Mouse (Mus musculus) cerebellum, adult 2 months (tissue): ENCODE results near the gene Heca. TPM values are rescaled to one million over a fixed set of nuclear protein-coding genes. Genes with fewer than 3 reads are reported as not detected.
"Not testable (repeated sequence)": the region's sequence is repeated elsewhere in the genome, so short reads cannot be mapped to it uniquely, and the experiment has no call there.

ENCODE experiments used
- DNase-seq, 2 experiments: peaks; one replicate each; pipeline ENCODE4 v3.0.0; 2021
- H3K27ac ChIP-seq: fragments of 200-500 bp; 2 replicates; pipeline ENCODE4 v1.5.1; 2012; ENCODE audit warnings: low read length, control low read depth, inconsistent platforms; ENCODE audit not compliant: insufficient read depth
- H3K27me3 ChIP-seq: fragments of 200-500 bp; 2 replicates; pipeline ENCODE4 v1.6.1; 2012; ENCODE audit warnings: inconsistent platforms, mild to moderate bottlenecking, low read length, moderate library complexity; ENCODE audit not compliant: control insufficient read depth, insufficient read depth
- H3K4me1 ChIP-seq: fragments of 200-500 bp; 2 replicates; pipeline ENCODE4 v1.6.1; 2011; ENCODE audit warnings: low read length; ENCODE audit not compliant: control insufficient read depth, insufficient read depth
- H3K4me3 ChIP-seq: fragments of 200-500 bp; replicated peaks from 2 replicates; pipeline ENCODE3; 2011; ENCODE audit warnings: mild to moderate bottlenecking, low read depth, low read length, control low read depth; ENCODE audit not compliant: insufficient read depth
- CTCF ChIP-seq: fragments of 200-500 bp; IDR thresholded peaks from 2 replicates; pipeline ENCODE4 v1.5.1; 2011; ENCODE audit warnings: low read depth, mild to moderate bottlenecking, control low read depth, low read length, moderate library complexity, borderline replicate concordance; ENCODE audit not compliant: insufficient read depth
- POLR2A ChIP-seq: fragments of 200-500 bp; IDR thresholded peaks from 2 replicates; pipeline ENCODE4 v1.6.1; 2011; ENCODE audit warnings: low read length, control low read depth, borderline replicate concordance; ENCODE audit not compliant: insufficient read depth
- WGBS: fragments of 180-500 bp; shearing (Covaris S2); methylation state at CpG from one replicate; pipeline ENCODE4 v1.1.7; 2018; 5-methylcytosine and 5-hydroxymethylcytosine counted together
- polyA plus RNA-seq: library from polyadenylated mRNA; depleted of rRNA; stranded (reverse); fragments of >200 nt; gene quantifications from 2 replicates; pipeline ENCODE4 v1.2.3, GENCODE M21; 2012

Gene Heca
- polyA plus RNA-seq, 1 experiment: 13.3 TPM

DNA sequence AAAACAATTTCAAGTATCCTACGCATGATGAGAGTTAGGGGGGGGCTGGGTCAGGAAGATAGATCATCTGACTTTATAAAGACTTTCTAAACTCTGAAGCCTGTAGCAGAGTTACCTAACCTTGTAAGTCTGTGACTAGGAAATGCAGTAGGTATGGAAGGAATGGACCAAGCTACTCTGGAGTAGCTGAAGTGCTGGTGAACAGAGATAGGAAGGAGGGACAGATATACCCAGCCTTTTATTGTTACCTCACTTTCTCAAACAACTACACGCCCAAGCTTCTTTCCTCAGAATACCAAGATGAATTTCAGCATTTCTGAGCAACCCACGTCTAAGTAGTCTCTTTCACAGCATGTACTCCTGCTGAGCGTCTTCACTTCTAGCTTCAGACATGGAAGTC lies 26.5 kb downstream of the Heca start:
- TF ChIP-seq CTCF (no peak), POLR2A (no peak)
- Histone ChIP-seq H3K27ac (no peak overlapping the region), H3K27me3 (no peaks in the 10 kb centered on the region), H3K4me3 (no peak overlapping the region), H3K4me1 (no peaks in the 10 kb centered on the region)
- 73% methylated on average over 4 of the region's 4 CpGs for WGBS
- DNase-seq: no peak

DNA sequence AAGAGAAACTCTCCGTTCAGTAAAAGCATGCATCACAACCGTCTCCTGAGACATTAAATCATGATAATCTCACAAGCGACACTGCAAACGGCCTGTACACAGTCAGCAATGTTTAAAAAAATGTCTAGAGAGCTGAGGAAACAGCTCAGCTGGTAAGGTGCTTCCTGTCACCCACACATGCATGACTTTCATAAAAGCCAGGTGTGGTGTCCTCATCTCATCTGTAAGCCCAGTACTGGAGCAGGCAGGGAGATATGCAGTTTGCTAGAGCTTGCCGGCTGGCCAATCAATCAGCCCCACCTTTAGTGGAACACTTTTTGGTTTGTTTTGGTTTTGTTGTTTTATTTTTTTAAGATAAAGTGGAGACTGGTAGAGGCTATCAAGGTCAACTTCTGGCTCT lies 27.9 kb downstream of the Heca start:
- Histone ChIP-seq H3K27ac (no peak overlapping the region), H3K27me3 (no peaks in the 10 kb centered on the region), H3K4me1 (no peaks in the 10 kb centered on the region), H3K4me3 (no peak overlapping the region)
- no peak for DNase-seq
- no peak for TF ChIP-seq POLR2A
- WGBS: 88% methylated on average over 5 of the region's 5 CpGs

DNA sequence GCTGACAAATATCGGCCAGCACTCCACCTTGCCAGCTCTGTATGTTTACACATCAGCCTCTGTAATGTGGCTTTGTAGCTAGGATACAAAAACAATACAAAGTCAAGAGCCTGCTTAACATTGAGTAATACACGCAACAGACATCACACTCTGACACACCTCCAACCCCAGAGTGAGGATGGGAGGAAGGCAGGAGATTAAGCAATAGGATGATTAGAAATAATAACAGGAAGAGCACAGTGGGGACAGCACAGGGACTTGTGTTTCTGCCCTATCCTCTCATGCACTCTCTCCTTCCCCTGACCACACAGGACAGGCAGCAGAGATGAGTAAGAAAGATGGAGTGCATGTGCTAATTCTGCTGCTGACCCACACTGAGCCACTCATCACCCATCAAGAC lies 28.8 kb downstream of the Heca start:
- Histone ChIP-seq H3K4me3 (no peak overlapping the region), H3K27ac (no peak overlapping the region), H3K4me1 (no peaks in the 10 kb centered on the region), H3K27me3 (no peaks in the 10 kb centered on the region)
- no peak for DNase-seq
- TF ChIP-seq POLR2A (no peak), CTCF (no peak)
- WGBS: 96% methylated on average over 2 of the region's 2 CpGs

DNA sequence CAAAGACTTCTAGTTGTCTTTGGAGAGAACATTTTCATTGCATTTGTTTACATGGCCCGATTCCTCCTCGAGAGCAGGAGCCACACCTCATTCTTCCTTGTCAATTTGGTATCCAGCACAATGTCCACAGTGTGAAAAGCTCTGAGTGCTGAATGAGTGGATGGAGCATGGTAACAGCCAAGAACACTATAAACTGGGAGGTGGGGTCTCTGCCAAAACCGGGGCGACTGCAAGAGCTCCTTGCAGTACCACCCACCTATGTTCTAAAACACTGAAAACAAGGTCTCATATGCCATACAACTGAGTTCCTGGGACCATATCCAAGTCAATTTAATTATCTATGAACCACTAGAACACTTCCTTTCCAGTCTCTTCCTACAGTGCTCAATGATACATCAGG lies 39.1 kb downstream of the Heca start:
- 45% methylated on average over 4 of the region's 4 CpGs for WGBS
- DNase-seq: no peak
- Histone ChIP-seq H3K4me1 (no peaks in the 10 kb centered on the region), H3K27me3 (no peaks in the 10 kb centered on the region), H3K27ac (no peak overlapping the region), H3K4me3 (no peak overlapping the region)
- TF ChIP-seq POLR2A (no peak), CTCF (no peak)

DNA sequence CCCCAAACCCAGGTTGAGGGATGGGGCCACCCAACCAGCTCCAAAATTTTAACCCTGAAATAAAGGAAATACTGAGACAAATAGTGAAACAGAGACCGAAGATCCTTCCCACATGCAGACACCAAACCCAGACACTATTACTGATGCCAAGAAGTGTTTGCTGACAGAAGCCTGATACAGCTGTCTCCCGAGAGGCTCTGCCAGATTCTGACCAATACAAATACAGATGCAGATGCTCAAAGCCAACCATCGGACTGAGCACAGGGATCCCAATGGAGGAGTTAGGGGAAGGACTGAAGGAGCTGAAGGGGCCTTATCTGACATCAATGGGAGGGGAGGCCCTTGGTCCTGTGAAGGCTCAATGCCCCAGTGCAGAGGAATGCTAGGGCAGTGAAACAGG lies 41.5 kb downstream of the Heca start:
- not testable (repeated sequence) for H3K27me3 ChIP-seq, H3K27ac ChIP-seq, H3K4me3 ChIP-seq, DNase-seq, H3K4me1 ChIP-seq
- WGBS: 80% methylated on average over 3 of the region's 3 CpGs

DNA sequence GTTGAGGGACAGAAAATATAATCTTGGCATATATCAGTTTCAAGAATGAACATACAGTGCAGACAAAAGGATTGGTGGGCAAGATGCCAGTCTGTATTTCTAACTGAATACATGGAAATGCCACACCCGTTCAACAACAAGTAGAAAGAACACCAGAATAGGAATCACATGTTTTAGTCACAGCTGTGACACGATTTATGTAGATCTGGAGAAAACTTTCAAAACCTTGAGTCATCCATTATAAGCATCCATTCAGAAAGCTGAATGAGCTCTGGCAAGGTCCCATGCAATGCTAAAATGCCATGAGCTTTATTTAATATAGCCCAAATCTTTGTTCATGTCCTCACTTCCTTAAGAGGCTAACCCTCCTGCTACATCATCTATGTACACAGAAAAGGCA lies 44.4 kb downstream of the Heca start:
- Histone ChIP-seq H3K4me1 (no peaks in the 10 kb centered on the region), H3K27me3 (no peaks in the 10 kb centered on the region), H3K4me3 (no peak overlapping the region), H3K27ac (no peak overlapping the region)
- 76% methylated on average over 2 of the region's 2 CpGs for whole genome bisulfite sequencing
- no peak for DNase-seq
- no peak for TF ChIP-seq CTCF
- no peak for TF ChIP-seq POLR2A

DNA sequence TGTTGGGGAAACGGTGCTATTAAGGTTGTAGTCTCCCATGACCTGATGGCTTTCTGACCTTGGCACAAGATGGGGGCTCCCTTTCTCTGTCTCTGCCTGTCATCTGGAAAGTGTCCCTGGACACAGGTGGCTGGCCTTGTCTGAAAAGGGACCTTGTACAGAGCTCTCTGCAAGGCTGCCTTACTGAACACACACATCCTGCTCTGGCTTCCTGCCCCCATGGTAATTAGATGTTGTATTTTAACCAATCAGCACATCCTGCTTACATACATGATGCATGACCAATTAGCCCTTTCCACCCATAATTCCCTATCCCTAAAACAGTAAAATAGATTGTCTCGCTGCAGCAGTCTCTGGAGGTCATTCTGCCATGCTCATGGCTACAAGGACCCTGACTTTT lies 67.1 kb downstream of the Heca start:
- TF ChIP-seq POLR2A: no peak
- no peak for TF ChIP-seq CTCF
- WGBS: 67% methylated on average over 2 of the region's 2 CpGs
- DNase-seq: no peak
- H3K4me3 ChIP-seq: no peak overlapping the region
- H3K27me3 ChIP-seq: no peaks in the 10 kb centered on the region
- H3K4me1 ChIP-seq: no peaks in the 10 kb centered on the region
- no peak overlapping the region for H3K27ac ChIP-seq

DNA sequence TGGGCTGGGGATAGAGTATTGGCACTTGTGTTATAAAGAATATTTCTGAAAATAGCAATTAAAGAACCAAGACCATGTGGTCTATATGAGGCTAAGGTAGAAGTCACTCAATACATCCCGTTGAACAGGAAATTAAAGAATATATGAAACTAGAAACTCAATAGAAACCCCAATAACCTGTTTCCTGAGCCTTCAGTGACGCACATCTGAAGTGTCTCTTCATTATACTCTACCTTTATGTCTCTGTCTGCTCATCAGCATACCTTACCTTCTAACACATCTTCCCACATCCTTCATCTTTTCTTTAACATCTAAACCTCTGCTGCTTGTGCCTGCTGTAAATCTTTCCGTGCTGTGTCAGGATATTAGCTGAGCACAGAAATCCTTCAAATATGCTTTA lies 67.8 kb downstream of the Heca start:
- TF ChIP-seq CTCF (no peak), POLR2A (no peak)
- H3K4me1 ChIP-seq: no peaks in the 10 kb centered on the region
- H3K4me3 ChIP-seq: no peak overlapping the region
- no peak for DNase-seq
- 92% methylated on average over 3 of the region's 3 CpGs for WGBS
- H3K27me3 ChIP-seq: no peaks in the 10 kb centered on the region
- H3K27ac ChIP-seq: no peak overlapping the region
